Mouse (Mus musculus): ENCODE measurements around the gene Cdkn2a.

DNA sequence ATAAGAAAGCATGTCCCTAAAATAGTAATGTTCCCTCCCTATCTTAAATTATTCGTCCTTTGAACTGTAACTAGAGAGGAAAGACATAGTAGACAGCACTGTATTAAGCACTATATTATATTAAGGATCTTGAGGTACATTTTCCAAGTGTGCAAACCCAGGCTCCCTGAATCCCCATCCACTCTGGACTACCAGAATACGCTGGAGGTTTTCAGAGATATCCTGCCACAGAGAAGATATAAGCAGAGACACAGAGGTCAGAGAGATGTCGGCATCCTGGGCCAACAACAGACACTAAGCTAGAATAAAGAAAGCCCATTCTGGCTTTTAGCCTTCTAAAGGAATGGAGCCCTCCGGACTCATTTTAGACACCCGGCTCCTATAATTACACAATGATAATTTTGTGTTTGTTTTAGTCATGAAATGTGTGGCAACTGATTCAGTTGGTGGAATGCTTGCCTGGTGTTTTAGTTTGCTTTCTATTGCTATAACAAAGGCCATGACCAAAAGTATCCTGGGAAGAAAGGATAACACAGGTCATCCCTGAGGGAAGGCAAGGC, 17.0 kb downstream of the Cdkn2a start:
- no peak for TF ChIP-seq MAX (IDR thresholded peaks at IDR 0.05)
- no peak for TF ChIP-seq CEBPB (IDR thresholded peaks at IDR 0.05; ENCODE audit: low read depth)
- no peak for TF ChIP-seq CTCF (IDR thresholded peaks at IDR 0.05; ENCODE audit: control insufficient read depth, insufficient read depth, insufficient read length)
- no peak for TF ChIP-seq MYOD1 (IDR thresholded peaks at IDR 0.05; ENCODE audit: control insufficient read depth, insufficient read length, low read depth)
- TF ChIP-seq FOSL1 (IDR thresholded peaks at IDR 0.05; ENCODE audit: insufficient read depth, low read length, poor library complexity, severe bottlenecking), result no peak
- TF ChIP-seq USF1 (IDR thresholded peaks at IDR 0.05; ENCODE audit: low read depth), result no peak
